Mouse (Mus musculus) kidney, postnatal 10 days (tissue): ENCODE data around the gene Rexo5.

Experiments used
- DNase-seq: peaks from one replicate; pipeline ENCODE4 v3.0.0; 2021; ENCODE audit warnings: mixed read lengths

The Rexo5 gene

DNA sequence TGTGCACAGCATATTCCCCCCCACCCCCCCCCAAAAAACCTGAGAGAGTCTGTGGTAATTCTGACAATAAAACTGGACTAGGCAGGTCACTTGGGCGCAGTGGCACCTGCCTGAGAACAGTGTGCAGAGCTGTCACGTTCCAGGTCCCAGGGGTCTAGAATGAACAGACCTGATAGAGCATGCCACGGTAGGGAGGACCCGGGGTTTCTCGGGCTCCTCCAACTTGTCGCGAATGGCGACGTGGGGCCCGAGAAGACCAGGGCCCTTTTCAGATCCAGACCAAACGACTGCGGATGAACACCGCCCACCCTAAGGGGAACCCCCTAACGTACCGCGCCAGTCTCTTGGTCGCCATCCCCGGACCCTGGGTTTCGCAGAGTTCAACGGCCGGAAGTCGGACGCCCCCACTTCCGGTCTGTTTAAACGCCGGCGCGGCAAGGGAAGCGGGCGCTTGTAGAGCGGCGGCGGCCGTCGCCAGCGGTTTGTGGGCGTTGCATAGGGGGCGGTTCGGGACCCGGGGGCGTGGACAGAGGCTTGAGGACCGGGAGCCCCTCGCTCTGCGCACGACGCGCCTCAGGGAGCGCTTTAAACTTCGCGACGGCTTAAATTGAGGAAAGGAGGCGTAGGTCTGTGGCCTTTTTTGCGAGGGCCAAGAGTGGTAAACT is at the start of gene Rexo5, which contains the start of gene Eri2:
Gene Rexo5, plus strand, starts transcription at position 421 of the 665 bp plus-strand sequence.
Gene Eri2, minus strand, starts transcription at position 473 of the 665 bp plus-strand sequence.
- DNase-seq: peak; percentile 94

DNA sequence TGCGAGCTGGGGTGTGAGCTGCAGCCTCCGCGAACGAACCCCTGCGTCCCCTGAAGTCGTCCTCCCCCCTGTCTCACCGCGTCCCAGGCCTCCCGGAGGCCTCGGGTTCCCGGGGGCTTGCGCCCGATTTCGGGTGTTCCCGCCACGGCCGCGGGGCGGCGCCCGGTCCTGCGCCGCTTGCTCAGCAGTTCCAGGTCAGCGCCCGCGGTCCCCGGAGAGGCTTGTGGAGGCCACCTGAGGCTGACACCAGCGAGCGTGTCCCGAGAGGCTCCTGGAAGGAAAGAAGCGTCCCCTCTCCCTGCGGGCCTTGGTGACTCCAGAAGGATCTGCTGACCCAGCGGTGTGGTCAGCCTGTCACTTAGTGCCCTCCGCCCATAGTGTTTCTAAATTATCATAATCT is 49.5 kb upstream of the Rexo5 start:
- DNase-seq: peak; percentile 33

DNA sequence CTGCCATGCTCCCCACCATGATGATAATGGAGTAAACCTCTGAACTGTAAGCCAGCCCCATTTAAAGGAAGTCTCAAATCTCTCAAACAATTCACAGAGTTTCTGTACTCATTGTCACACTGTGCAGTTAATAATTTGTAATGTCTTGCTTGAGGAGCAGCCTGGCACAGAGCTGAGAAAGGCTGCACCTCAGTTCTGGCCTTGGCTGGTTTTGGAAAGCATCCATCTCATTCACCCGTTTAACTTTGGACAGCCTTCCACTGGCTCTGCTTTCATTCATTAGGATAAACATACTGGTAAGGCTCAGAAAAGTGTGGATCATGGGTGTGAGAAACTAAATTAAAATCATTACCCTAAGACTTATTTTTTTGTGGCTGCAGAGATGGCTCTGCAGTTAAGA is 47.9 kb upstream of the Rexo5 start:
- DNase-seq: peak; percentile 41

DNA sequence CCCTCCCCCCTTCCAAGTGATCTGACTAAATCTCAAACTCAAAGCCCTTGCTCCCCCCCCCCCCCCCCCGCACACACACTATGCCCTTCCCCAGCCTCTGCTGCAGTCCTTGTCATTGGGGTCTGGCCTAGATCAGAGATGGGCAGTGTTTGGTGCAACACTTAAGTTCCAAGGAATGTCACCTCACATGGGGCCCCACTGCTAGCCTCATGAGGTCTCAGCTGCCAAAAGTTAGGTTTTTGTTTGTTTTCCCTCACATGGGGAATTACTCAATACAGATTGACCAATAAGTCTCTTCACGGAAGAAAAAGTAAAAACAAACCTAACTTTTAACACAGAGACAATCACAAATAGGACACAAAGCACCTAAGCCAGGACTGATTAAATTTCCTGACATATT is 45.0 kb upstream of the Rexo5 start:
- no peak for DNase-seq

DNA sequence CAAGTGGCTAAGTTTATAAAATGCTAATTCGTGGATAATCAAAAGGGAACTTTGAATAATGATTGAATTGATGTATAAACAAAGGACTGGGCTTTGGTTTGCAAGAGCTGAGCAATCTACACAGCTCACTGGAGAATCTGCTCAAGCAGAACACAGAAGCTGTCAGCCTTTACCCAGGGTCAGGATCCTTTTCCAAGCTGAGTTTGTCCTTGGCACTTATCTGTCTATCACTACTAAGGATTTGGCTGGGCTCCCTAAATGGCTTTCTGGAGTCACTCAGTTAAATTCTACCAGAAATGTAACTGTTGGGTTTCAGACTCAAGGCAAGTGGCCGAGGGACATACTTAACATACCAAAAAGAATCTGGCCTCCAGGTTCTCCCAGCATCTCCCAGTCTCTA is 43.9 kb upstream of the Rexo5 start:
- DNase-seq: no peak

DNA sequence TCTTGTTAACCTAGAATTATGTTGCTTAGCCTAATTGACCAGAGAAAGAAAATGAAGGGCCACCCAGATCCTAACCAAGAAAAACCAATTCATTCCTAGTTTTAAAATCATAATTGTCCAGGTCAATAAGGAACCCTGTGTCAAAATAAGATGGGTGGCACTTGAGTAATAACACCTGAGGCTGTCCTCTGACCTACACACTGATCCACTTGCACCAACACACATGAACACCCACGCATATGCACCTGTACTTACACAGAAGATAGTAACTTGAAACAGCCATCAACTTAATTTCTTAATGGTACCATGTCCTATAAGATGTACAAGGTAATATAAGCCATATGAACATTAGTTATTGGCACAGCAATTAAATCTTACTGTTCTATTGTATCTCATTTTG is 40.1 kb upstream of the Rexo5 start:
- no peak for DNase-seq

DNA sequence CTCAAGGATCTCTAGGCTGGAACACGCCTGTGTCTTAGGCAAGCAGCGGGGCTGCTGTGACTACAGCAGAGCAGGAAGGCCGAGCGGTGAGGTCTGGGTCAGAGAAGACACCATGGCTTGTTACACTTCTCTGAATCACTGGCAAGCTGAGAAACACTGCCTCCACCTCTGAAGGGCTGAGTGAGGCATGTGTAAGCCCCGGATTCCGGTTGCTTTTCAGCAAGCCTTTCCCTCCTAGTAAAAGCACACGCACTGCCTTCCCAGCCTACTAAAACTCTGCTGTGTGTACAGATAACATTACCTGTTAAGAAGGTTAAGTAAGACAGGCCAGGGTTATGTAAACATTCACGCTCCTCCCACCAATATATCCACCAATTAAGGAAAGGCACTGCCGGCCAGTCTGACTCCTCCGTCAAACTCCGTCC is 33.3 kb upstream of the Rexo5 start, which contains the start of gene Acsm3:
Gene Acsm3, plus strand, starts transcription at position 397 of the 425 bp plus-strand sequence.
- DNase-seq: peak; percentile 12

DNA sequence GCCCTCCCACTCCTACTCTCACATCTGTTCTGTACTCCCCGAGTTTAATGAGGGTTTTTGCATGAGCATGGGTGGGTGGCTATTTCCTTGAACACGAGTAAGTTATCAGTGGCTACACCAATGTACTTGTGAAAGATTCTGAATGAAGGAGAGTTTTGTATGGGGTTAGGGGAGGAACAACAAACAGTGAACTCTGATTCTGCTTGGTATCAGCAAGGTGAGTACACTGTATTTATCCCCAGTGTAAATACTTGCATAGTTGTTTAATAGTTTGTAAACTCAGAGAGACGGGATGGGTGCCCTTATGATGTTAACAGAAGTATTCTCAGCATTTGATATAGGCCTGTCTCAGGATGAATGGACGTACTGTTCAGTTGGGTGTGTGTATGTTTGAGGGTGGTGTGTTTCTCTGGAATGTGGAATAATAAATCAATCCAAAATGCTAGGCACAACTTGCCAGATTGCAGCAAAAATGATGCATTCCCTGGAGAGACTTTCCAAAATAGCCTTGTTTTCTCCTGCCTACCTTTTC is 31.6 kb upstream of the Rexo5 start:
- DNase-seq: no peak

DNA sequence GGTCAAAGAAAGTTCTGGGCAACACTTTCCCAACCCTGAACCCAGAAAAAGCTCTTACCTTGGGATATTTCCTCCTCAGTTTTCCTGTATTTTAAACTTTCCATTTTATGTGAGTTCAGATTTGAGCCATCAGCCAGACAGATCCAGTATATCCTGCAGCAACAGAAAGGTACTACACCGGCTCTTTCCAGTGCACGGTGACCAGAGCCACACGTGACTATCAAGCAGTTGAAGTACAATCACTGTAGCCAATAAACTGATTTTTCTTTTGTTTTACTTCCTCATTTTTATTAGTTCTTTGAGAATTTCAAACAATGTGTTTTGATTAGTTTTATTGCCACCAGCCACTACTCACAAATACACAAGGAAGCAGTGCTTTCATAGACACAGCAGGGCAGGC is 29.4 kb upstream of the Rexo5 start:
- no peak for DNase-seq

DNA sequence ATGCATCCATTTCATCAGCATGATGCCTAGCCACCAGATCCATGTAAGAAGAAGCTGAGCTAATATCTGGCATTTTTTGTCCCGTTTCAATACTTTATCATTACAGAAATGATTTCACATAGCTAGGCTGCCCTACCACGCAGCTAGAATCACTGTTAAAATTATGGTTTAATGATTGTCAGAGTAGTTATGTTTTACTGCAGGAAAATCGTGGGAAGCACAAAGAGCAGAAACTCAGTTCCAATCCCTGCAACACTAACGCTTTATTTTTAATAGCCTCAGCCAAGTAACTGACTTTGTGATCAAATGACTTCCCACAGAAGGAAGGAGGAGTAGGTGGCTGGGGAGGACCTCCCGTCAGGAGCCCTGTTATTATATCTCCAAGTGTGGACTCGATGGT is 26.8 kb upstream of the Rexo5 start:
- DNase-seq: no peak

DNA sequence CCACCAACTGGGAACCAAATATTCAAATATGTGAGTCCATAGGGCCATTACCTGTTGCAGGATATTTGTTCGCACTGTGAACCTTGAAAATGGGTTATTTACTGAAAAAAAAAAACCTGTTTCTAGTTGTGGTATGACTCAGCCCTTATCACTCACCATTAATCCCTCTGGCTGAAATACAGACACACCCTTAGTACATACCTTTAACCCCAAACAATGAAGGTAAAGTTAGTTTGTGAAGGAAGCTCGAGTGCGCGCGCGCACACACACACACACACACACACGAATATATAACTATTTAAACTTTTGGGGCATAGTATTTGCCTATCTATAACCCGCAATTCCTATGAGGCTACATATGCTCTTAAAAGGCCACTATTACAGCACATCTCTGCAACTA is 23.9 kb upstream of the Rexo5 start:
- DNase-seq: no peak

DNA sequence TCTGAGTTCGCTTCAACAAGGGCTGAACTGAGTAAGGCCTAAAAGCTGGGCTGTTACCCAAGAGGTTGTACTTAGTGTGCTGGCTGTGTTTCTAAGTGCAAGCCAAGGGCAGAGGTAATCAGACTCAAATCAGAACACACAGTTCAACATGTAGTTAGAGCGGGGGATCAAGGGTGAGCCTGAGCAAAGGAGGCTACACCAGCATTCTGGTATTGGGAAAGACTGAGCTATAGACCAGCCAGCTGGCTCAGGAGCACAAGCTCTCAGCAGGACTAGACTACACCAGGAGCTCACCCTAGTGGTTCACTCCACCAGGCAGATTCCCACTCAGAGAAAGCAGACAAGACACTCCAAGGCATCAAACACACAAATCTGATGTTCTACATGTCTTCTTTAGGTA is 10.4 kb upstream of the Rexo5 start:
- peak; percentile 12 for DNase-seq

DNA sequence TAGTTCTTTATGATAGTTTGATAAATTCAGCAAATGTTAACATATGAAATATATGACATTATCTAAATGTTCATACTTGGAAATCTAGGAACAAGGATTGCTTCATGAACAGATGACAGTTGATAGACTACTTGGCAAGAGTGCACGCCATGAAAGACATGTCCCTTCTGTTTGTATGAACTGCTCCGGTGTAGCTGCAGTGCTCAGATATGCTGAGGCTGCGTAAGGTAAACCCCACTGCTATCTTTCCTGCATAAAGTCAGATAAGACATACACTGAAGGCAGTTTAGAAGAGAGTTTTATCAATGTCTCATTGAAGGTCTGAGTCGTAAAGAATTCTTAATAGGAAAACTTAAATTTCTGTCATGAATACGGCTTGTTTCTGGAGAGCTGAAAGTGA is 8.9 kb upstream of the Rexo5 start:
- no peak for DNase-seq

DNA sequence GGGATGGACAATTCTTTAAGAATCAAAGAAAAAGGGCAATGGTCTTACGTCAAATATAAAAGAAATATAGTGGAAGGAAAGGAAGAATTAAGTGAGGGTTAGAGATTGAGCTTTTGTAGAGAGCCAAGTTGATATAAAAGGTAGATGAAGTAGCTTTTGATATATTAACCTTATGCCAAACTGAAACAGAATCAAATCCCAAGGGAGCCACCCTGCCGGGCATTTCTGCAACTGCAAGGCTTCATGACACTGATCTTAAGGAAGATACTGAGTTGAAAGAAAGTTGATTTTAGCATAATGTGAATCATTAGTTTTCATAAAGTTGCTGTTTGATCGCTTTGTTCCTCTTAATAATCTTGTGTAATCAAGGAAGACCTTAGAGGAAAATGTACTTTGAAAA is 4.8 kb upstream of the Rexo5 start:
- DNase-seq: no peak

DNA sequence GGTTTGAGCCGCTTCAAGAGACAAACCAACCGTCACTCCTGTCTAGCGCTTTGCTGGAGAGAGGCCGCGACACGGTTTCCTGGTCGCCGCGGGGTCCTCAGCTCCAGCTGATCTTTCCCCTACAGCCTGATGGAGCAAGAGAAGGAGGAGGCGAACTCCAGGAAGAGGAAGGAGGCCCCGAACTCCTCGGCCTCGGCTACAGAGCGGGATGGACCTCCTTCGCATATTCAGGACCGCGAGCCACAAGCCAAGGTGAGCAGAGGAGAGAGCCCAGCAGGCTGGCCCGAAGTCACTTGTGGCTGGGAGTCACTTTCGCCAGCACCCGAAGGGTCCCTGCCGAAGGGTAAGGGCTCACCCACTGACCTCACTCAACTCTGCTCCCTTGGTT is 439 bp downstream of the Rexo5 start:
- no peak for DNase-seq

DNA sequence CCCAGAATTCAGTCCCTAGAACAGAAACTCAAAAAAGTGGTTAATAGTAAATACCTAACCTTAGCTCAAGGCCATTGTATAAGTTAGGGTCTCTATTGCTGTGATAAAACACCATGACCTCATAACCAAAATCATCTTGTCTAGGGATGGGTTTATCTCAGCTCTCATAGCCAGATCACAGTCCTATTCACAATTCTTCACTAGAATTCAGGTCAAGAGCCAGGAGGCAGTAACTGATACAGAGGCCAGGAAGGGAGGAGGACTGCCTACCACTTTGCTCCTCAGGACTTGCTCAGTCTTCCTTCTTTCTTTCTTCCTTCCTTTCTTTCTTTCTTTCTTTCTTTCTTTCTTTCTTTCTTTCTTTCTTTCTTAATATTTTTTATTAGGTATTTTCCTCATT is 1.5 kb downstream of the Rexo5 start:
- DNase-seq: no peak

DNA sequence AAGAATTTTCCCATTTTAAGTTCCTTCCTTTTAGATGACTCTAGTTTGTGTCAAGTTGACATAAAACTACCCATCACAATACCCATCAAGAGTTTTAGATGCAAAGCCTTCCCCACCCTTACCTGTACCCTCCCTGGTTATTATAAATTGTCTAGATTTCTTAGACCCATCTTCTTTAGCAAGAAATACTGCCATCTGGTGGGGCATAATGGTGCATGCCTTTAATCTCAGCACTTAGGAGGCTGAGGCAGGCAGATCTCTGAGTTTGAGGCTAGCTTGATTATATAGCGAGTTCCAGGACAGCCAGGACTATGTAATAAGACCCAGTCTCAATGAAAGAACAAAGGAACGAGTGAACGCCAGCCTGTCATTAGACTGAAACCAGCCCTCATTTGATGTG is 6.7 kb downstream of the Rexo5 start:
- no peak for DNase-seq

DNA sequence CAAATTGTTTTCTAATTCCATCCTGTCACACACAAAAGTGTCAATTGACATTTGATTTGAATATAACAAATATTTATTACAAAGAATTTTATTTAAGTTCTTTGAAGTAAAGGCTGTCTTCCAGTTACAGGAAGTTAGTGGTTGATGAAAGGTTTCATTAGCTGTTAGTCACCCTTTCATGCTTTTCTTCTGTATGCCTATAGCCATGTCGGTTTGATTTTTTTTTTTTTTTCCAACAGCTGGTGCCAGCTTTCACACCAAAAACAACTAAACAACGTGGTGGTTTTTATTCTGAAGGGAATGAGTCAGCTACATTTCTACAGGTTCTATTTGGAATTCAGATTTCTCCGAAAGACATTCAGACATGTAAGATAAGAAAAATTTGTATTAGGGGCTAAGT is 7.2 kb downstream of the Rexo5 start:
- DNase-seq: no peak

DNA sequence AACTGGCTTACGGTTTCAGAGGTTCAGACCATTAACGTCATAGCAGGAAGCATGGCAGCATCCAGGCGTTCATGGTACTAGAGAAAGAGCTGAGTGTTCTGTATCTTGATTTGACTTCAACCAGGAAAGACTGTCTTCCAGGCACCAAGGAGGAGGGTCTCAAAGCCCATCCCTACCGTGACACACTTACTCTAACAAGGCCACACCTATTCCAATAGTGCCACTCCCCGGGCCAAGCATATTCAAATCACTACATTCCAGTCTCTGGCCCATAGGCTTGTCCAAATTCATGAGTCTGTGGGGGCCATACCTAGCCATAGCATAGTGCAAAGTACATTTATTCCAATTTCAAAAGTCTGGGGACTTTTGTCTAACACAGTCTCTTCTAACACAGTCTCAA is 13.6 kb downstream of the Rexo5 start:
- DNase-seq: no peak

DNA sequence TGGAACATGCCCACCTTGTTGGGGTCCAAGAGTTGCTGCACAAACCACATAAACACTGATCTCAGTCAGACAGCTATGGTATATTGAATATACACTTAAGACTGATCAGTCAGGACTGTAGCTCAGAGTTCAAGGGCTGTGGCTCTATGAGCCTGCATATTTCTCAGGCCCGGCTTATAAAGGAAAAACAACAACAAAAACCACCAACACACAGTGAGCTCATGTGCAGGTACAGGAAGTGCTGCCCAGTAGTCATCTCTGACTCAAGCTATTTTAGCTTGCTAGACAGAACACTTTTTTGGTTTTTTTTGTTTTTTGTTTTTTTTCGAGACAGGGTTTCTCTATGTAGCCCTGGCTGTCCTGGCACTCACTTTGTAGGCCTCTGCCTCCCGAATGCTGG is 14.9 kb downstream of the Rexo5 start:
- DNase-seq: no peak

DNA sequence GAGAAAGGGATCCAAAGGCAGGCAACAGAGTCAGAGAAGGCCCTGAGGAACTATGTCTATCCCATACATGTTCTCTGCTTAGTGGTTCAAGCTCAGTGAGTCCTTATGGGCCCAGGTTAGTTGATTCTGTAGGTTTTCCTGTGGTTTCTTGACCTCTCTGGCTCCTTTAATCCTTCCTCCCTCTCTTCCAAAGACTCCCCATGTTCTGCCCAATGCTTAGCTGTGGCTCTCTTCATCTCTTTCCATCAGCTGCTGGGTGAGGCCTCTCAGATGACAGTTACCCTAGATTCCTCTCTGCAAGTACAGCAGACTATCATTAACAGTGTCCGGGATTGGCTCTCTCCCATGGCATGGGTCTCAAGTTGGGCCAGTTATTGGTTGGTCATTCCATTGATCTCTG is 41.6 kb downstream of the Rexo5 start:
- no peak for DNase-seq

DNA sequence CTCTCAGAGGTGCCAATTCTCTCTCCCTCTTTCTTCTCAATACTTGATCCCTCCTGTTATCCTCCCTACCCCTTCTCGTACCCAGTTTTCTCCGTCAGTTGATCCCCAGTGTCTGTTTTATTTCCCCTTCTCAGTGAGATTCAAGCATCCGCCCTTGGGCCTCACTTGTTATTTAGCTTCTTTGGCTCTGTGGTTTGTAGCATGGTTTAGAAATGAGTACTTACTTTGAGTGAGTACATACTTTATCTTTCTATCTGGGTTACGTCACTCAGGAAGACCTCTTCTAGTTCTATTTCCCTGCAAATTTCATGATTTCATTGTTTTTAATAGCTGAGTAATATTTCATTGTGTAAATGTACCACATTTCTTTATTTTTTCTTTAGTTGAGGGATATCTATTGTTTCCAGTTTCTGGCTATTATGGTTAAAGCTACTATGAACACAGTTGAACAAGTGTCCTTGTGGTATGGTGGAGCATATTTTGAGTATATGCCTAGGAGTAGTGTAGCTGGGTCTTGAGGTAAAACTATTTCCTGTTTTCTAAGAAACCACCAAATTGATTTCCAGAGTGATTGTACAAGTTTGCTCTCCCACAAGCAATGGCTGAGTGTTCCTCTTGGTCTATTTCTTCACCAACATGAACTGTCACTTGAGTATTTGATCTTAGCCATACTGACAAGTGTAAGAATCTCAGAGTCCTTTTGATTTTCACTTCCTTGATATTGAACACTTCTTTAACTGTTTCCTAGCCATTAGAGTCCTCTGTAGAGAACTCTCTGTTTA is 42.4 kb downstream of the Rexo5 start:
- no peak for DNase-seq

DNA sequence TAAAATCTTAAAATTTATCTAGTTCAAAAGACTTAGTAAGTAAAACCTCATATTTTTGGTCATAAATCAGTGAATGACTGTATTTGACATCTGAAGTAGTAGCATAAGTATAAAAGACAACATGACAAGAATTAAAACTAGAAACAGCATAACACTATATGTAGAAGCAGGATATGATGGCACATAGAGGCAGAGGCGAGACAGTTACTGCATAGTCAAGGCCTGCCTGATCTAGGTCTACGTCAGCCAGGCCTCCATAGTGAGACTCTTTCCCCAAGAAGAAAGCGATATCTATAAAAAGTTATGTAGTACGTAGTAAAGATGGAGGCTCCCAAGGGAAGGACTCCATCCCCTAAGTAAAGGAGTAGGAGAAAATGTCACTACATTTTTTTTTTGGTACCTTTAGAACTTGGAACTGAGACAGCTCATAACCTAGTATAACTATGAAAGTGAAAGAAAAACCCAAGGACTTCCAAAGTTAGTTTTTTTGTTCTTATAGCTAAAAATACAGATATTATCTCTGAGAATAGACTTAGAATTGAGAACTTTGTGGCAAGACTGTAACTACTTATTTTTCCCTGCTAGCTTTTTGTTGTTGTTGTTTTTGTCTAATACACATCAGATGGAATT is 48.1 kb downstream of the Rexo5 start:
- no peak for DNase-seq

DNA sequence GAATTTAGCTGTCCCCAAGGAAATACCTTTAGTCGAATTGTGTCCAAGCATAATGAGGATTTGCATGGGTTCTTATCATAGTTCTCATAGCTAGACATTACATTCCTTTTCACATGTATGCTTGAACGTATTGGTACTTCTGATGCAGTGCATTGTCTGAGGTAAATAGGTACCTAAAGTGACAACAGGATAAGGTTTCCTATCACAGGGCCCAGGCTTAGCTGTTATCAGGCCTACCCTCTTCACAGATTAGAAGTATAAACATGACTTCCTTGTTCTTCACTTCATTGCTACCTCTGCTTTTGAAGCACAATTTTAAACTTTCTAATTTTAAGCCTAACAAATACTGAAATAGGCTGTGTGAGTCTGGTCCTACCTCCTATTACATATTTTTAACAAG is 51.7 kb downstream of the Rexo5 start:
- no peak for DNase-seq
